Mouse (Mus musculus): Measurements from ENCODE around the gene 1500011B03Rik.

- TF ChIP-seq CTCF (IDR thresholded peaks at IDR 0.05; ENCODE audit: control insufficient read depth, insufficient read depth, insufficient read length) (no peak), MYOG (IDR thresholded peaks at IDR 0.05; ENCODE audit: control insufficient read depth, extremely low read depth, insufficient read length) (no peak), USF1 (IDR thresholded peaks at IDR 0.05; ENCODE audit: low read depth) (no peak), CEBPB (IDR thresholded peaks at IDR 0.05; ENCODE audit: low read depth) (no peak), MAX (IDR thresholded peaks at IDR 0.05) (no peak), MYOD1 (IDR thresholded peaks at IDR 0.05; ENCODE audit: control insufficient read depth, insufficient read length, low read depth) (no peak)
Measured at GRCm38 (mm10) chr5:114818124-114818523, 5.1 kb downstream of the 1500011B03Rik start.
